Mouse (Mus musculus): Measurements from ENCODE around the gene Coq9. TPM values are rescaled to one million over a fixed set of nuclear protein-coding genes. Genes with fewer than 3 reads are reported as not detected.
"Not testable (repeated sequence)": the region's sequence is repeated elsewhere in the genome, so short reads cannot be mapped to it uniquely, and the experiment has no call there.

Coq9 gene
- polyA plus RNA-seq, 1 experiment from 2014 or later = 79.4 TPM

DNA sequence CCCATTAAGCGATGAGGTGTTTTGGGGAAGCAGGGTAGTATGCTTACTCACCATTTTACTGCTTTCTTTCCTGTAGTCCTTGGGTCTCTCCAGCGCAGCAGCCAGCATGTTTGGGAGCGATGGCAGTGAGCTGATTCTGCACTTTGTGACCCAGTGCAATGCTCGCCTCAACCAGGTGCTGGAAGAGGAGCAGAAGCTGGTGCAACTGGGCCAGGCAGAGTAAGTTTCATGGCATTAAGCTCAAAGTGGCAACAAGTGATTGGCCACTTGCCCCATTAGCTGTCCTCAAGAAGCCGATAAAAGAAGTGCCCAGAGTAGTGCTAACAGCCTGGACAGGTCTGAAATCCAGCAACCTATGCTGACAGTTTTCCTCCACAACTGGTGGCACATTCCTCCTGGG lies 11.9 kb downstream of the Coq9 start:
- no peak overlapping the region for H3K27ac ChIP-seq (ENCODE audit: low read depth, low read length)
- peaks cover 97% of the 10 kb centered on the region for H3K36me3 ChIP-seq (ENCODE audit: control insufficient read depth, insufficient read depth)
- no peak overlapping the region for H3K4me3 ChIP-seq (ENCODE audit: low read depth, low read length)
- H3K27me3 ChIP-seq (replicated peaks; ENCODE audit: control insufficient read depth, insufficient read depth, low read length) = no peaks in the 10 kb centered on the region
- H3K9ac ChIP-seq (ENCODE audit: low read depth, low read length) = no peak overlapping the region
- no peaks in the 10 kb centered on the region for H3K9me3 ChIP-seq (ENCODE audit: control insufficient read depth)
- no peak overlapping the region for H3K4me2 ChIP-seq (replicated peaks; ENCODE audit: low read depth)
- TF ChIP-seq CTCF (IDR thresholded peaks at IDR 0.05; ENCODE audit: low read depth) = no peak
- ATAC-seq = no peak
- WGBS = 94% methylated on average over 5 of the region's 5 CpGs
- no peaks in the 10 kb centered on the region for H3K4me1 ChIP-seq (replicated peaks; ENCODE audit: control insufficient read depth, insufficient read depth, low read length)

DNA sequence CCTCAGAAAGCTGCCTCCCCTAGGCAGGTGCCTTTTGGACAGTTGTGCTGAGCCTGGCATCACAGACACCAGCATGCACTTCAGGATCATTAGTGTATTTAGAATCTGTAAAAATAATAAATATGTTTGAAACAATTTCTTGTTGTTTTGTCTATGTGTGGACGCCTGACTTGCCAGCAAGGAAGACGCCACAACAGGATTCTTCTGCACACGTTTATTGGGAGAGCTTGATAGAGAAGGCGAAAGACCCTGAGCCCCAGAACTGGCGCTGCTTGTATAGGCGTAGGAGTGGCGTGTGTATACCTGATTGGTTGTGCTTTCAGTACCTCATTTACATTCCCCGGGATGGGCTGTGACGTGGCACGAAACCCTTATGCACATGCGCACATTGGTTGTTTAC lies 16.6 kb downstream of the Coq9 start:
- 89% methylated on average over 11 of the region's 11 CpGs for WGBS
- not testable (repeated sequence) for H3K9me3 ChIP-seq (ENCODE audit: control insufficient read depth); H3K4me1 ChIP-seq (replicated peaks; ENCODE audit: control insufficient read depth, insufficient read depth, low read length); H3K9ac ChIP-seq (ENCODE audit: low read depth, low read length); H3K4me3 ChIP-seq (ENCODE audit: low read depth, low read length); H3K27me3 ChIP-seq (replicated peaks; ENCODE audit: control insufficient read depth, insufficient read depth, low read length); H3K27ac ChIP-seq (ENCODE audit: low read depth, low read length); H3K4me2 ChIP-seq (replicated peaks; ENCODE audit: low read depth); ATAC-seq
- peaks cover 56% of the 10 kb centered on the region for H3K36me3 ChIP-seq (ENCODE audit: control insufficient read depth, insufficient read depth)

DNA sequence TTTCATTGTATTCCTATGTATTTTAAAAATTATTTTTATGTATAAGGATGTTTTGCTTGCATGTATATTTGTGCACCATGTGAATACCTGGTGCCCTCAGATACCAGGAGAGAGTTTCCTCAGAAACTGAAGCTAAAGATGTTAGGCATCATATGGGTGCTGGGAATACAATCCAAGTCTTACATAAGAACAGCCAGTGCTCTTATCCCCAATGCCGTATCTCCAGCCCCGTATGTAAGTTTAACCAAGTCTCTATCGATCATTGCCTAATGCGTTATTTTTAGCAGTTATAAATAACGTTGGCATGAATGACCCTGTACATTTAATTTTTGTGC lies 18.9 kb downstream of the Coq9 start:
- Histone ChIP-seq H3K9ac (ENCODE audit: low read depth, low read length) (no peak overlapping the region), H3K36me3 (ENCODE audit: control insufficient read depth, insufficient read depth) (peaks cover 44% of the 10 kb centered on the region), H3K4me3 (ENCODE audit: low read depth, low read length) (no peak overlapping the region), H3K27ac (ENCODE audit: low read depth, low read length) (no peak overlapping the region), H3K4me2 (replicated peaks; ENCODE audit: low read depth) (peak overlapping the region; percentile 79), H3K4me1 (replicated peaks; ENCODE audit: control insufficient read depth, insufficient read depth, low read length) (no peaks in the 10 kb centered on the region), H3K9me3 (ENCODE audit: control insufficient read depth) (no peaks in the 10 kb centered on the region), H3K27me3 (replicated peaks; ENCODE audit: control insufficient read depth, insufficient read depth, low read length) (no peaks in the 10 kb centered on the region)
- no peak for TF ChIP-seq CTCF (IDR thresholded peaks at IDR 0.05; ENCODE audit: low read depth)
- ATAC-seq = 0 out of 2 replicates have a peak, but pooled peaks have one; percentile 5
- 23% methylated on average over 5 of the region's 5 CpGs for WGBS

DNA sequence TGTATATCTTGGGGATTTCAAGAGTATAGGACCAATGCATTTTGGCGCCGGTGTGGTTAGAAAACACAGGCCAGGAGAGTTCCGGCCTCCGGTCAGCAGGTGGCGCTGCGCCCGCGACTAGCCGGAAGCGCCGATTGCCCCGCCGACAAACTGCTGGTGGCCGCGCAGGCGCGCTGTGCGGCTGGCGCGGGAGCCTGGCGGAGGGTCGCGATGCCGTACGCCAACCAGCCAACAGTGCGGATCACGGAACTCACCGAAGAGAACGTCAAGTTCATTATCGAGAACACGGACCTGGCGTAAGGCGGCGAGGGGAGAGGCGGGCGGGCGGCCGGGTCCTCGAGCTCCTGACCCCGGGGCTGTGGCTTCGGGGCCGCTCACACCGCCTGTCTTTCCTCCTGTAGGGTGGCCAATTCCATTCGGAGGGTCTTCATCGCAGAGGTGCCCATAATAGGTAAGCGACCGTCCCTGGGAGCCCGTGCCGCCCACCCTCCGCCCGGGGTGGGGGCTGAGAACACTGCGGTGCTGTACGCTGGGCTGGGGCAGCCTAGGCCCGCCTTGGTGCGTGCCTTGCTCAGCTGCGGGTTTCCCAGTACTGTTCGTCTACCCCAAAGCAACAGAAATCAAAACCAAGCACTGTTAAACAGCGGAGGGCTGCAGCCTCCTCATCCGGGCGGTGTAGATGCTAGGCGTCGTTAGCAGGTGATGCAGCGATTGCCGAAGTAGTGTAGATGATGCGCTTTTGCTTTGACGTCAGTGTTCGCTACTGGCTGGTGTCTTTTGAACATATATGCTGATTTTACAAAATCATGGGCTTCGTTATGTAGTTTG lies 19.4 kb downstream of the Coq9 start, which contains the start of gene Polr2c:
TSS of gene Polr2c (plus strand) at position 105 of the 828 bp plus-strand sequence.
- under 1% methylated on average over 68 of the region's 68 CpGs for WGBS

DNA sequence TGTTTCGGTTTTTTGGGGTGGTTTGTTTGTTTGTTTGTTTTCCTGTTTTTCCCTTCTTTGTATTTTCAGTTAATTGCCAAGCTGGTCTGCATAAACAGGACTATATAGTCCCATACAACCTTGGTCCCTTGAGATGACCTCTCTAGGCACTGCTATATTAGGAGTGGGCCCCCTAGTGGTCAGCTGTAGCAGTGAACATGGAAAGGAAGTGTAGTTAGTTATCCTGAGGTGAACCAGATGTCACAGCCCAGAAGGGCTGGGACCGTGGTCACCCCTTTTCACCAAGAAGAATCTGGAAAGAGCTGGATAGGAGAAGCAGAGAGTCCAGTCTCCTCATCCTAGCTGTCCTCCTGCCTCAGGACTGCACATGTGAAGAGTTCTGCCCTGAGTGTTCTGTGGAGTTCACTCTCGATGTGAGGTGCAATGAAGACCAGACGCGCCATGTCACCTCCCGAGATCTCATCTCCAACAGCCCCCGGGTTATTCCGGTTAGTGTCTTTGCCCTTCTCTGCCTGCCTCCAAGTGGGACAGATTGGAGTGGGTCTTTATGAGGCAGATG lies 23.3 kb downstream of the Coq9 start:
- H3K9me3 ChIP-seq (ENCODE audit: control insufficient read depth) = no peaks in the 10 kb centered on the region
- no peak overlapping the region for H3K4me2 ChIP-seq (replicated peaks; ENCODE audit: low read depth)
- peaks cover 49% of the 10 kb centered on the region for H3K36me3 ChIP-seq (ENCODE audit: control insufficient read depth, insufficient read depth)
- no peaks in the 10 kb centered on the region for H3K4me1 ChIP-seq (replicated peaks; ENCODE audit: control insufficient read depth, insufficient read depth, low read length)
- ATAC-seq = 0 out of 2 replicates have a peak, but pooled peaks have one; percentile 46
- no peaks in the 10 kb centered on the region for H3K27me3 ChIP-seq (replicated peaks; ENCODE audit: control insufficient read depth, insufficient read depth, low read length)
- H3K9ac ChIP-seq (ENCODE audit: low read depth, low read length) = no peak overlapping the region
- peak; percentile 91 for TF ChIP-seq CTCF (IDR thresholded peaks at IDR 0.05; ENCODE audit: low read depth)
- no peak overlapping the region for H3K27ac ChIP-seq (ENCODE audit: low read depth, low read length)
- no peak overlapping the region for H3K4me3 ChIP-seq (ENCODE audit: low read depth, low read length)
- 74% methylated on average over 8 of the region's 8 CpGs for WGBS

More for the DNA sequence above, 19.4 kb downstream of the Coq9 start, which contains the start of gene Polr2c:
- Histone ChIP-seq H3K9me3 (ENCODE audit: control insufficient read depth) (no peaks in the 10 kb centered on the region), H3K4me2 (replicated peaks; ENCODE audit: low read depth) (peak within 1 kb of the TSS; percentile 79), H3K36me3 (ENCODE audit: control insufficient read depth, insufficient read depth) (peaks cover 44% of the 10 kb centered on the region), H3K4me1 (replicated peaks; ENCODE audit: control insufficient read depth, insufficient read depth, low read length) (no peaks in the 10 kb centered on the region), H3K27me3 (replicated peaks; ENCODE audit: control insufficient read depth, insufficient read depth, low read length) (no peaks in the 10 kb centered on the region), H3K9ac (ENCODE audit: low read depth, low read length) (peak within 1 kb of the TSS; percentile 91), H3K27ac (ENCODE audit: low read depth, low read length) (peak within 1 kb of the TSS; percentile 66), H3K4me3 (ENCODE audit: low read depth, low read length) (peak within 1 kb of the TSS; percentile 93)
- TF ChIP-seq CTCF (IDR thresholded peaks at IDR 0.05; ENCODE audit: low read depth) = peak; percentile 94
- peak; percentile 67 for ATAC-seq

DNA sequence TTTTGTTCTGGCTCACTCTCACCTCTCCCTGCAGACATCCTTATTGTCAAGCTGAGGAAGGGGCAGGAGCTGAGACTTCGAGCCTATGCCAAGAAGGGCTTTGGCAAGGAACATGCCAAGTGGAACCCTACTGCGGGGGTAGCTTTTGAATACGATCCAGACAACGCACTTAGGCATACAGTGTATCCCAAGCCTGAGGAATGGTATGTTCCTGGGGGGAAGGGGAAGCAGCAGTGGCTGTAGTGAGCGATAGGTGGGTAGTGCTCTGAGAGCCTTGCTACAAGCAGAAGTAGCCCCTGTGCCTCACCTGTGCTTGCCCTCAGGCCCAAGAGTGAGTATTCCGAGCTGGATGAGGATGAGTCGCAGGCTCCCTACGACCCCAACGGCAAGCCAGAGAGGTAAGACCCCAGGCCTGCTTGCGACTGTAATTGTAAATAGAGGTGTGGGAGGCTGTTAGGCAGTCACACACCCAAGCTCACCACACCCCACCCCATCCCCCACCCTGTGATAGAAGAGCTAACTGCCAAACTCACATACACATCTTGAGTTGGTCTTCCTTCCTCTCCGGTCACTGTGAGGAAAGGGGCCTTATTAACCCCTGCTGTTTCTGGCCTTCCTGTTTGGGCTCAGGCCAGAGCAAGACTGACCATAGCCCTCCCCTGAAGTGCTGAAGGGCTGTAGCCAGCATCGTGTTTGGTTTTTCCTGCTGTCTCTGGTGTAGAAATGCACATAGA lies 24.5 kb downstream of the Coq9 start:
- no peaks in the 10 kb centered on the region for H3K9me3 ChIP-seq (ENCODE audit: control insufficient read depth)
- no peak overlapping the region for H3K4me2 ChIP-seq (replicated peaks; ENCODE audit: low read depth)
- H3K36me3 ChIP-seq (ENCODE audit: control insufficient read depth, insufficient read depth) = peaks cover 61% of the 10 kb centered on the region
- H3K27me3 ChIP-seq (replicated peaks; ENCODE audit: control insufficient read depth, insufficient read depth, low read length) = no peaks in the 10 kb centered on the region
- WGBS = 75% methylated on average over 12 of the region's 12 CpGs
- no peaks in the 10 kb centered on the region for H3K4me1 ChIP-seq (replicated peaks; ENCODE audit: control insufficient read depth, insufficient read depth, low read length)
- no peak overlapping the region for H3K4me3 ChIP-seq (ENCODE audit: low read depth, low read length)
- H3K27ac ChIP-seq (ENCODE audit: low read depth, low read length) = no peak overlapping the region
- no peak overlapping the region for H3K9ac ChIP-seq (ENCODE audit: low read depth, low read length)
- TF ChIP-seq CTCF (IDR thresholded peaks at IDR 0.05; ENCODE audit: low read depth) = no peak
- ATAC-seq = no peak
